Mouse (Mus musculus) cerebral cortex, adult 2 months (tissue): ENCODE results near the gene Hmgcr.

Experiments used
- WGBS: fragments of 180-500 bp; shearing (Covaris S2); methylation state at CpG from one replicate; pipeline ENCODE4 v1.1.7; 2018; 5-methylcytosine and 5-hydroxymethylcytosine counted together

Gene Hmgcr

GRCm38 (mm10) chr13:96664419-96664974 lies 6.2 kb downstream of the Hmgcr start:
- 84% methylated on average over 7 of the region's 7 CpGs for WGBS

- WGBS: 96% methylated on average over 4 of the region's 4 CpGs
Observed at GRCm38 (mm10) chr13:96663120-96663519, 7.6 kb downstream of the Hmgcr start.

- WGBS: 33% methylated on average over 10 of the region's 10 CpGs
Observed at GRCm38 (mm10) chr13:96660095-96660860, 10.5 kb downstream of the Hmgcr start.

GRCm38 (mm10) chr13:96658936-96659335 lies 11.8 kb downstream of the Hmgcr start:
- 77% methylated on average over 7 of the region's 7 CpGs for WGBS

GRCm38 (mm10) chr13:96656673-96657072 lies 14.1 kb downstream of the Hmgcr start:
- 88% methylated on average over 1 of the region's 1 CpGs for WGBS

- WGBS: 46% methylated on average over 9 of the region's 9 CpGs
Observed at GRCm38 (mm10) chr13:96653041-96653440, 17.7 kb downstream of the Hmgcr start.

- WGBS: 34% methylated on average over 5 of the region's 5 CpGs
Observed at GRCm38 (mm10) chr13:96645822-96646221, 24.9 kb downstream of the Hmgcr start.

- 27% methylated on average over 2 of the region's 2 CpGs for WGBS
Observed at GRCm38 (mm10) chr13:96644168-96644567, 26.6 kb downstream of the Hmgcr start.

GRCm38 (mm10) chr13:96630396-96630795 lies 40.3 kb downstream of the Hmgcr start:
- 93% methylated on average over 4 of the region's 4 CpGs for WGBS

GRCm38 (mm10) chr13:96620891-96621290 lies 49.8 kb downstream of the Hmgcr start:
- 41% methylated on average over 1 of the region's 1 CpGs for WGBS

GRCm38 (mm10) chr13:96614615-96615014 lies 56.1 kb downstream of the Hmgcr start:
- WGBS: 90% methylated on average over 3 of the region's 3 CpGs

GRCm38 (mm10) chr13:96604242-96604641 lies 66.5 kb downstream of the Hmgcr start:
- WGBS: 96% methylated on average over 2 of the region's 2 CpGs

- 95% methylated on average over 9 of the region's 9 CpGs for WGBS
Observed at GRCm38 (mm10) chr13:96599182-96599581, 71.6 kb downstream of the Hmgcr start.
